Mouse (Mus musculus): Measurements from ENCODE around the gene Gm21887. TPM values are rescaled to one million over a fixed set of nuclear protein-coding genes. Genes with fewer than 3 reads are reported as not detected.
"Not testable (repeated sequence)": the region's sequence is repeated elsewhere in the genome, so short reads cannot be mapped to it uniquely, and the experiment has no call there.

The Gm21887 gene
- polyA plus RNA-seq (2014; fragmentation: Nextera tagmentation; extraction: Ambion mirVana): 77.4 and 108 TPM in 2 replicates

DNA sequence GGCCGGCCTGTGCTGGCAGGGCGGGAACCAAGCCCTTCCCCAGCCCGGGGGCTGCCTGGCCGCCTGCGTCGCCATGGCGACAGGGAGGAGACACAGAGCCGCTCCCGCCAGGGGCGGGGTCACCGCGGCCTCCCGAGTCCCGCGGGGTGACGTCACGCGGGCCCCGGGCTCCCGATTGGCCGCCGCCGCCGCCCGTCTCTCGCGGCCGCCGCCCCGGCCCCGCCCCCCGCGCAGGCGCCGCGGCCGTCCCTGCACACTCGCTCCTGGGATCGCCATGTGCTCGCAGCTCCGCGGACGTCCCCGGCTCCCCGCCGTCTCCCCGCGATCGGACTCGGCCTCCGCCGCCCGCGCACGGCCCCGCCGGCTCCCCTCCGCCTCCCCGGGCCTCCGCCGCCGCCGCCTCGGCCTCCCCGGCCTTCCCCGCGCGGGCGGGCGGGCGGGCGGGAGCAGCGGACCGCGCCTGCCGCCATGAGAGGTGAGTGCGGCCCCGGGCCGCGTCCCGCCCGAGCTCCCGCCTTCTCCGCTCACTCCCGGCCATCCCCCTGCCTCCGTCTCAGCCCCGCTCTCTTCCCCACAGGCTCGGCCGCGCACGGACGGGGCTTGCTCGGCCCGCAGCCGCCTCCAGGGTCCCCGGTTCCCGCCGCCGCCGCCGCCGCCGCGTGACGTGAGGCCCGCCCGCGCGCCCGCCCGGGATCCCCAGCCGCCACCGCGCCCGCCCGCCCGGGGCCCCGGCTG lies at the start of gene Gm21887:
Gene Gm21887, plus strand, starts transcription at position 644 of the 735 bp plus-strand sequence.
- peak; percentile 97 for DNase-seq (ENCODE audit: low spot score)
- peak within 1 kb of the TSS; percentile 38 for H3K4me2 ChIP-seq (ENCODE audit: low read length)
- 67% methylated on average over 115 of the region's 118 CpGs for WGBS

DNA sequence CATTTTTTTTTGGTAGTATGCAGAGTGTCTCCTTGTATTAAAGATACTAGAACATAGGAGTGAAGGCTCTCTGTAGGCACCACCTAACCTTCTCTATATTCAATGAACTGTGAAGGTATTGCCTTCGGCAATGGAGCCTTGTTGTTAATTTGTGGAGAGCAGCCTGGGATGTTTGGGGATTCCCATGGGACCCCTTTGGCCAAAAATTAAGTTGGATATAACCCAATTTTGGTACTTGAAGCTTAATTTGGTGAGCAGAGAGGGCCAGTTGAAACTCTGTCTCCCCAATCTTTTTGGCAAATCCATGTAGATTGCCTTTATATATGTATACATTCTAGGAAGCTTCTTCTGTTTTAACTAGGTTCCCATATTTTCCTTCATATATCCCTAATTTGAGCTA lies 40.1 kb upstream of the Gm21887 start:
- Histone ChIP-seq H3K36me3 (ENCODE audit: control insufficient read depth, insufficient read depth, low read length) (0 out of 2 replicates have a peak, but pooled peaks cover 4% of the 10 kb centered on the region), H3K4me2 (ENCODE audit: low read length) (no peak overlapping the region), H3K4me1 (ENCODE audit: control insufficient read depth, insufficient read depth, low read length) (no peaks in the 10 kb centered on the region), H3K27me3 (replicated peaks; ENCODE audit: control insufficient read depth, insufficient read depth, low read length) (no peaks in the 10 kb centered on the region), H3K9ac (ENCODE audit: low read length) (no peak overlapping the region), H3K4me3 (ENCODE audit: low read depth, low read length) (no peak overlapping the region), H3K9me3 (replicated peaks; ENCODE audit: control insufficient read depth, low read length) (no peaks in the 10 kb centered on the region), H3K27ac (ENCODE audit: low read depth, low read length) (no peak overlapping the region)
- no peak for DNase-seq (ENCODE audit: low spot score)
- ATAC-seq: no peak
- WGBS: 97% methylated on average over 1 of the region's 1 CpGs

More for the DNA sequence above, at the start of gene Gm21887:
- H3K27ac ChIP-seq (ENCODE audit: low read depth, low read length): peak within 1 kb of the TSS; percentile 82
- peak within 1 kb of the TSS; percentile 46 for H3K4me3 ChIP-seq (ENCODE audit: low read depth, low read length)
- not testable (repeated sequence) for H3K4me1 ChIP-seq (ENCODE audit: control insufficient read depth, insufficient read depth, low read length); H3K27me3 ChIP-seq (replicated peaks; ENCODE audit: control insufficient read depth, insufficient read depth, low read length)
- H3K36me3 ChIP-seq (ENCODE audit: control insufficient read depth, insufficient read depth, low read length): peaks cover 20% of the 10 kb centered on the region
- peak within 1 kb of the TSS; percentile 65 for H3K9ac ChIP-seq (ENCODE audit: low read length)
- peak; percentile 90 for ATAC-seq
- peaks cover 31% of the 10 kb centered on the region for H3K9me3 ChIP-seq (replicated peaks; ENCODE audit: control insufficient read depth, low read length)

DNA sequence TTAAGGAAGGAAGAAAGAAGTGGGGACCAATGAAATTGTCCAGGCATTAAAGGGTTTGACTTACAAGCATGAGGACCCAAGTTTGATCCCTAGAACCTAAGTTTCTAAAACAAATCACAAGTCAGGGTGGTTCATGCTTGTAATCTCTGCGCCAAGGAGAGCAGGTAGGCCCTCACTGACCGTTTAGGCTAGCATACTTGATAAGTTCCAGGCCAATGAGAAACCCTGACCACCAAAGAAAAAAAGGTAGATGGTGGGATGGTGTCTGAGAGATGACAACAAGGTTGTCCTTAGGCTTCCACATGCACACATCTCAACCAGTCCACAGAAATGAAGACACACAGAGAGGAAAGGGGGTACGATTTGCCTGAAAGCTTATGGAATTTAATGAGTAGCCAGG lies 39.7 kb upstream of the Gm21887 start:
- H3K27ac ChIP-seq (ENCODE audit: low read depth, low read length); DNase-seq (ENCODE audit: low spot score); H3K36me3 ChIP-seq (ENCODE audit: control insufficient read depth, insufficient read depth, low read length); H3K4me2 ChIP-seq (ENCODE audit: low read length); H3K27me3 ChIP-seq (replicated peaks; ENCODE audit: control insufficient read depth, insufficient read depth, low read length); H3K4me3 ChIP-seq (ENCODE audit: low read depth, low read length); H3K9me3 ChIP-seq (replicated peaks; ENCODE audit: control insufficient read depth, low read length); H3K9ac ChIP-seq (ENCODE audit: low read length); ATAC-seq; H3K4me1 ChIP-seq (ENCODE audit: control insufficient read depth, insufficient read depth, low read length): not testable (repeated sequence)
- WGBS: 84% methylated on average over 3 of the region's 3 CpGs

DNA sequence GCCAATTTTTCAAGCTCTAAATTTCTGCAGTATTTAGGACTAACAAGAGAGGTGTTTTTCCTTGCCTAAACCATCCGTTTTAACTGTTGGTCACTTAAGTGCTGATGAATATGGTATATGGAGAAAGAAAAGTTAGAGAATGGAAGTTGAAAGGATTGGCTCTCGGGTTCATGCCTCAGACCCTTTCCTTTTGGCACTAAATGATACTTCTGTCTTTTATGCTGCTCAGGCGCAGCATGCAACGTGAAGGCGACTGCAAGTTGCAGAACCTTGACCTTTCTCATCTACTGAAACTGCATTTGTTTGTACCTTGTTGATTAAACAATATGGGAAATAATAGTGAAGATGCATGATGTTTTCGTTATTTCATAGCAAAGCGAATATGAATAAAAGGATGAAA lies 38.9 kb upstream of the Gm21887 start:
- WGBS: 87% methylated on average over 7 of the region's 7 CpGs
- H3K36me3 ChIP-seq (ENCODE audit: control insufficient read depth, insufficient read depth, low read length); ATAC-seq; H3K27me3 ChIP-seq (replicated peaks; ENCODE audit: control insufficient read depth, insufficient read depth, low read length); DNase-seq (ENCODE audit: low spot score); H3K9ac ChIP-seq (ENCODE audit: low read length); H3K27ac ChIP-seq (ENCODE audit: low read depth, low read length); H3K4me2 ChIP-seq (ENCODE audit: low read length); H3K9me3 ChIP-seq (replicated peaks; ENCODE audit: control insufficient read depth, low read length); H3K4me1 ChIP-seq (ENCODE audit: control insufficient read depth, insufficient read depth, low read length); H3K4me3 ChIP-seq (ENCODE audit: low read depth, low read length): not testable (repeated sequence)

DNA sequence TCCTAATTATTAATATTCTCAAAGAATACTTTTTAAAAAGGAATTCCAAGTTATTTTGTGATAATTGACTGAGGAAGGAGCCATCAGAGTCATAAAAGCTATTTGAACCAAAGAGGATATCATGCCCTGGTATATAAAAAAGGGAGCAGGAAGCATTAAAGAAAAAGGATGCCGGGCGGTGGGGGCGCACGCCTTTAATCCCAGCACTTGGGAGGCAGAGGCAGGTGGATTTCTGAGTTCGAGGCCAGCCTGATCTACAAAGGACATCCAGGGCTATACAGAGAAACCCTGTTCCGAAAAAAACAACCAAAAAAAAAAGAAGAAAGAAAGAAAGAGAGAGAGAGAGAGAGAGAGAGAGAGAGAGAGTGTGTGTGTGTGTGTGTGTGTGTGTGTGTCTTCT lies 37.9 kb upstream of the Gm21887 start:
- H3K4me2 ChIP-seq (ENCODE audit: low read length); H3K9me3 ChIP-seq (replicated peaks; ENCODE audit: control insufficient read depth, low read length); H3K27me3 ChIP-seq (replicated peaks; ENCODE audit: control insufficient read depth, insufficient read depth, low read length); DNase-seq (ENCODE audit: low spot score); H3K4me3 ChIP-seq (ENCODE audit: low read depth, low read length); H3K9ac ChIP-seq (ENCODE audit: low read length); H3K27ac ChIP-seq (ENCODE audit: low read depth, low read length); H3K4me1 ChIP-seq (ENCODE audit: control insufficient read depth, insufficient read depth, low read length); ATAC-seq: not testable (repeated sequence)
- WGBS: 88% methylated on average over 6 of the region's 6 CpGs
- peaks cover 13% of the 10 kb centered on the region for H3K36me3 ChIP-seq (ENCODE audit: control insufficient read depth, insufficient read depth, low read length)

DNA sequence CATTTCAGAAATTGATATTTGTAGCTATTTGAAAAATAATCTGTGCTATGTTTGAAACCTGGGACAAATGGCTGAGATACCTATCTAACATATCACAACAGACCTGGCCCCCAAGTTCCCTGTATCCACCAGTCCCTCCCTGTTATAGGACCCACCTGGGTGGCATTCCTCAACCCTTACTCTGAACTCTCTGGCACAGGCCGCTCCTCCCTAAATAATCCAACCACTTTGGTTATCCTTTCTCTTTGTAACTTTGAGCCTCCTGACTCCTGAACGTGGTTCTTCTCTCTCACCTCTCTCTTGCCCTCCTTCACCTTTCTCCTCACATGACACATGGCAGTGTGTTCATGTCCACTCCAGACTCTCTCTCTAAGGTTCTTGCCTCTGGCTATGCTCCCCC lies 37.3 kb upstream of the Gm21887 start:
- H3K9ac ChIP-seq (ENCODE audit: low read length); H3K27me3 ChIP-seq (replicated peaks; ENCODE audit: control insufficient read depth, insufficient read depth, low read length); H3K9me3 ChIP-seq (replicated peaks; ENCODE audit: control insufficient read depth, low read length); H3K4me1 ChIP-seq (ENCODE audit: control insufficient read depth, insufficient read depth, low read length); H3K4me2 ChIP-seq (ENCODE audit: low read length); DNase-seq (ENCODE audit: low spot score); H3K27ac ChIP-seq (ENCODE audit: low read depth, low read length); H3K4me3 ChIP-seq (ENCODE audit: low read depth, low read length): not testable (repeated sequence)
- WGBS: 73% methylated on average over 2 of the region's 2 CpGs
- H3K36me3 ChIP-seq (ENCODE audit: control insufficient read depth, insufficient read depth, low read length): peaks cover 15% of the 10 kb centered on the region
- ATAC-seq: peak; percentile 19; the same call in 1 of the 2 replicates

DNA sequence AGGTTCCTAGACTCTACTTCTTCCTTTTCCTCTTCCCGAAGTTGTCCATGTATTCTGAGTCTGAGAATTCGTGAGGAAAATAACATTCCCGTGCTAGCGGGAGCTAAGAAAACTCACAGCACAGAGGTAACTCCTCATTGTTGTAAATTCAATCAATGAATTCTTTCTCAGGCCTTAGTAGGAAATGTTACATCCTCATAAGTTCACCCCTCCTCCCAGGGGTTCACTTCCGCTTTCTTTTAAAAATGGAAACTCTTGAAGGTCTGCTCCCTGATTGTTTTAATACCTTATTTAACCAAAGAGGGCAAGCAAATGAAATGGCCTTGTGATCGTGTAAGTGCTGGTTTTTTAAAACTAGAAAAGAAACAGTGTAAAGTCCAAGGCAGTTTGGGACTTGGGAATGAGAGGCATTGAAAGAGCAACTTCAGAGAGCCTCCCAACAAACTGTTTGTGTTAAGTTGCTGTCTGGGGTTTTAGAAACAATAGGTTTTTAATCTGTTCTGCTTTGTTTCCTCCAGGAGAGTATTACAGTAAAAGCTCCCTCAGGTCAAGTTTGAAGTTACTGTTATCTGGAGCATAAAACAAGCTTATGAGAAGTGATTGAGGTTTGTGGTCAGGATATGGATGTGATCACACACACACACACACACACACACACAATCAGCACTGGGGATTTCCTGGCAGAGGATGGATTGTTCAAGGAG lies 36.5 kb upstream of the Gm21887 start:
- not testable (repeated sequence) for H3K27ac ChIP-seq (ENCODE audit: low read depth, low read length); H3K27me3 ChIP-seq (replicated peaks; ENCODE audit: control insufficient read depth, insufficient read depth, low read length); H3K4me1 ChIP-seq (ENCODE audit: control insufficient read depth, insufficient read depth, low read length); H3K4me3 ChIP-seq (ENCODE audit: low read depth, low read length); H3K9ac ChIP-seq (ENCODE audit: low read length); ATAC-seq; H3K9me3 ChIP-seq (replicated peaks; ENCODE audit: control insufficient read depth, low read length); H3K4me2 ChIP-seq (ENCODE audit: low read length)
- WGBS: 73% methylated on average over 6 of the region's 6 CpGs
- DNase-seq (ENCODE audit: low spot score): peak; percentile 4
- H3K36me3 ChIP-seq (ENCODE audit: control insufficient read depth, insufficient read depth, low read length): peaks cover 19% of the 10 kb centered on the region

DNA sequence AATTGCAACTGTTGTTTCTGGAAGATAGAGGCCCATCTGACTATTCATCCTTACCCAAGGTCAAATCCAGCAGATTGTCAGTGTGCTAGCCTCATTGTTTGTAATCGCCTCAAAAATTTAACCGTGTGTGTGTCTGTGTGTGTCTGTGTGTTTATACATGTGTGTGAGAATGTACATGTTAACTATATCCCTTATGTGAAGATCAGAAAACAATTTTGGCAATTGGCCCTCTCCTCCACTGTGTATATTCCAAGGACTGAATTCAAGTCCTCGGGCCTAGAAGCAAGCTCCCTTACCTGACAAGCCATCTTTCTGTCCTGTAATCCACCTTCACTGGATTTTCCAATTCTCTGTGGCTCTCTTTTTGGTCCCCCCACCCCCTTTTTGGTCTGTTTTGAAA lies 35.7 kb upstream of the Gm21887 start:
- H3K4me1 ChIP-seq (ENCODE audit: control insufficient read depth, insufficient read depth, low read length); H3K4me2 ChIP-seq (ENCODE audit: low read length); H3K9me3 ChIP-seq (replicated peaks; ENCODE audit: control insufficient read depth, low read length); H3K4me3 ChIP-seq (ENCODE audit: low read depth, low read length); ATAC-seq; H3K27me3 ChIP-seq (replicated peaks; ENCODE audit: control insufficient read depth, insufficient read depth, low read length); H3K27ac ChIP-seq (ENCODE audit: low read depth, low read length); H3K9ac ChIP-seq (ENCODE audit: low read length): not testable (repeated sequence)
- H3K36me3 ChIP-seq (ENCODE audit: control insufficient read depth, insufficient read depth, low read length): peaks cover 26% of the 10 kb centered on the region
- WGBS: 69% methylated on average over 3 of the region's 3 CpGs
- peak; percentile 7 for DNase-seq (ENCODE audit: low spot score)

DNA sequence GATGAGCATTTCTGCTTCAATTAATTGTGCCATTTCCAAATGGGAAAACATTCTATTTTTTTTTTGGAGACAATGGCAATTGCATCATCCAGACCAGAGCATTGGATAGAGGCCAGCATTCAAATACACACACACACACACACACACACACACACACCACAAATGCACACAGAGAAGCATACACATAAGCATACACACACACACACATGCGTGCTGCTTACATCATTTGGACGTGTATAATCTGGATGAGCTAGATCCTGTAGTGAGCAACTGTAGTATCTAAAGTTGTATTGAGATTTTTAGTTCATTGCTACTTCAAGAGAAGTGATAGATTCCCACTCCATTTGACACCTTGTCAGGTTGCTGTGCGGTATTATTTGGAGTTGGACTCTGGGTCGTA lies 35.0 kb upstream of the Gm21887 start:
- peak; percentile 11 for DNase-seq (ENCODE audit: low spot score)
- not testable (repeated sequence) for H3K27me3 ChIP-seq (replicated peaks; ENCODE audit: control insufficient read depth, insufficient read depth, low read length); H3K27ac ChIP-seq (ENCODE audit: low read depth, low read length); H3K9ac ChIP-seq (ENCODE audit: low read length); H3K4me3 ChIP-seq (ENCODE audit: low read depth, low read length); ATAC-seq; H3K4me1 ChIP-seq (ENCODE audit: control insufficient read depth, insufficient read depth, low read length); H3K4me2 ChIP-seq (ENCODE audit: low read length); H3K9me3 ChIP-seq (replicated peaks; ENCODE audit: control insufficient read depth, low read length)
- 76% methylated on average over 4 of the region's 4 CpGs for WGBS
- peaks cover 26% of the 10 kb centered on the region for H3K36me3 ChIP-seq (ENCODE audit: control insufficient read depth, insufficient read depth, low read length)
